Mouse (Mus musculus) heart, adult 9 months (tissue): Measurements from ENCODE around the gene Pnmal1.
A peak's percentile ranks its signal among the peaks of the same experiment; 100 is the strongest.

Source experiments
- DNase-seq, 2 experiments: peaks; one replicate each; pipeline ENCODE4 v3.0.0; 2022; ENCODE audit warnings: low spot score in 2 of 2

Gene Pnmal1

GRCm38 (mm10) chr7:16995345-16995744 lies 35.9 kb downstream of the Pnmal1 start:
- no peak for DNase-seq

- DNase-seq, result no peak
Observed at GRCm38 (mm10) chr7:16999233-16999632, 39.8 kb downstream of the Pnmal1 start.

DNA sequence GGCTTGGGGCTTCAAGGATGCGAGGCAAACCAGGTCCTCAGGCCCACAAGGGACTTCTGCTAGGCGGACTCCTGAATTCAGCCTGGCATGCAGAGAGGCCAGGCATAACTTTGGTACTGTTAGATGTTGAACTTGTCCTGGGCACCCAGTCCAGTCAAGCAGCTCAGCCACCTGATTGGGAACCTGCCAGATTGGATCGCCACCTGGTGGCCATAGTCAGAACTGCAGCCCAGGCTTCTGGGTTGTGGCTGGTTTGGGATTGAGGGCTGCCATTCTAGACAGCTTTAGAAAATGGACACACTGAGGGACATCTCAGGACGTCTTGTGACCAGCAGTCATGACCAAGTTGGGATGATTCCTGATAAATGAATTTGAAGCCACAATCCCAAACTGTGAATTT lies 40.2 kb downstream of the Pnmal1 start:
- DNase-seq, result peak; percentile 73 to 85

- DNase-seq, result peak; percentile 56 to 80
Observed at GRCm38 (mm10) chr7:17002375-17003195, 43.1 kb downstream of the Pnmal1 start.

GRCm38 (mm10) chr7:17003230-17003960 lies 43.9 kb downstream of the Pnmal1 start:
- no peak for DNase-seq

DNA sequence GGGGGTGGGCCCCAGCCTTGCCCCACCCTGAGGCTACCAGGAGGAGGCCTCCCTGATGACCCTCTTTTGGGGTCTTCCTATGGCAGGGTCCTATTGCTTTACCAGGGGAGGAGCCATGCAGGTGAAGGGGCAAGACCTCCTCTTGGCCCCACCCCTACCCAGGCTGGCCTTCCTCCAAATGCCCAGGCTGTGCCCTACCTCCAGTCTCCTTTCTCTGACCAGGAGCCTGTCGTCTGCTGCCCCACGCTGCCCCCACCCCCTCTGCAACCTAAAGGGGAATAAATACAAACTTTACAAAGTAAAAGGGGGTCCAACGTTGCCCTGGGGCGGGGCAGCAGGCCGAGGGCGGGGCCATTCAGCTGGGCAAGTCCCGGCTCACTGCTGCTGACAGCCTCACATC lies 45.2 kb downstream of the Pnmal1 start:
- DNase-seq, result no peak

DNA sequence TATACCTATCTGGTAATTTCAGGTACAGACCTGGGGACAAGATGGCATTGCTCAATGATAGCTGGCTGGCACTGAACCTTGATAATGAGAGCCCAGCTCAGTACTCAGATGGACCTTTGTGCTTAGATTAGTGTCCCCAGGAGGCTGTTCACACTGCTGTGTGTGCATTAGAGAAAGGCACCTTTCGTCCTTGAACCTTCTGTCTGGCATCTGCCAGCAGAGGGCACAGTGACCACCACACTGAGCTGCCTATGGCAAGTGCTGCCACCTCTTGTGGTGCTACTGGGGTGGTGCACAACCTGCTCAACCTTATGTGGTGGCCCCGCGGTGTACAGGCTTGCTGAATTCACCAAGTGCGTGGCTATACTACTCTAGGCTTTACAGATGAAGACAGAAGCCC lies 47.8 kb downstream of the Pnmal1 start:
- no peak for DNase-seq

DNA sequence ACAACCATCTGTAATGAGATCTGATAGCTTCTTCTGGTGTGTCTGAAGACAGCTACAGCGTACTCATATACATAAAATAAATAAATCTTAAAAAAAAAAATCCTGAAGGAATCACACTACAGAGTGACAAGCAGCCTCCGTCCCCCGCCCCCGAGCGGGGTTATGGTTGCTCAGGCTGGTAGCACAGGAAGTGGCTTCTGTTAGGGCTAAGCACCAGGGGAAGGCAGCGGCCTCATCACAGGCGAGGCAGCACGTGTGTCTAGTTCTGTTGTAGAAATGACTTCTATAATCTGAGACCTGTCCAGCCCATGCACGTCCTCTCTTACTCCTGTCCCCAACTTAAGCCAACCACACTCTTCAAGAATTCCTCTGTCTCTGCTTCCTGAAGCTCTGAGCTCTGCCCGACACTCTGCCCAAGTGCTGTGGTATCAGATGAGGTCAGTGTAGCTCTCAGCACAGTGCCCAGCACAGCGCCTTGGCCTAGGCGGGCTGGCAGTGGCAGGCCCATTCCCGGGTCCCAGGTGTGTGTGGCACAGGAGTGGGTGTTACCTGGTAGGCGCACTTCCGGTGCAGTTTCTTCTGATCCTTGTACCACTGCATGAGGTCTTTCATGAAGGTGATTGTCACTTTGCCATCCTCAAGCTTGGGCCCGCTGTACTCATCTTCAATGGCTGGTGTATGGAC lies 50.0 kb downstream of the Pnmal1 start:
- DNase-seq, result no peak

GRCm38 (mm10) chr7:17010010-17010347 lies 50.5 kb downstream of the Pnmal1 start:
- DNase-seq, result no peak

DNA sequence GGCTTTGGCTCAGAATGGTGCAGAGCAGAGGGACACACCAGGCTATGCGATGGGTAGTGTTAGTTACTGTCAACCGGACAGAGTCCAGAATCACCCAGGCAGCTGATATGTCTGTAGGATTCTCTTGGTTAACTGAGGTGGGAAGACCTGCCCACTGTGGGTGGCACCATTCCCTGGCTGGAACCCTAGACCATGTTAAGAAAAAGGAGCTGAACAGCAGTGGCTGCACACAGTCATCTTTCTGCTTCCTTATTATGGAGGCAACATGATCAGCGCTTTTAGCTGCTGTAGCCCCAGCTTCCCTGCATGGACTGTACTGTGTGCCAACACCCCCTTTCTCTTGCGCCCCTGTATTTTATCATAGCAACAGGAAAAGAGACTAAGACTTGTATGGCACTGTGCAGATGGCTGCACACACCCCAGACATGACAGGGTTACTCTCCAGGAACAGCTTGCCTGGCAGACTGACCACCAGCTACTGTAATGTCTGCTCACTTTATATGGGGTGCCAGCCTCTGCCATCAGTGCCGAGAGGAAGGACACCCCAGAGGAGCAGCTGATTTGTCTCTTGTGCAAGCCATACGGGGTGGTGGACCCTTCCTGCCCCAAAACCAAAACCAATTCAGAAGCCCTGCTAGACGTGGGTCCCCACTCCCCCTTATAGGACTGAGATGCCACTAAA lies 52.6 kb downstream of the Pnmal1 start:
- no peak for DNase-seq
